Mouse (Mus musculus) natural killer cell, adult 2 months (primary cell): ENCODE measurements around the gene Tmem87a.
A peak's percentile ranks its signal among the peaks of the same experiment; 100 is the strongest.

Source experiments
- DNase-seq, 2 experiments: peaks; one replicate each; pipeline ENCODE4 v3.0.0; 2022; ENCODE audit warnings: low spot score in 2 of 2

Gene Tmem87a

GRCm38 (mm10) chr2:120403986-120404822 is at the start of gene Tmem87a:
Gene Tmem87a, minus strand, starts transcription at chr2:120404113.
- peak; percentile 93 for DNase-seq

- no peak for DNase-seq
Measured at GRCm38 (mm10) chr2:120452600-120452999, 48.7 kb upstream of the Tmem87a start.

- DNase-seq = no peak
Measured at GRCm38 (mm10) chr2:120450724-120451123, 46.8 kb upstream of the Tmem87a start.

GRCm38 (mm10) chr2:120447306-120447705 is 43.4 kb upstream of the Tmem87a start:
- DNase-seq = no peak

DNA sequence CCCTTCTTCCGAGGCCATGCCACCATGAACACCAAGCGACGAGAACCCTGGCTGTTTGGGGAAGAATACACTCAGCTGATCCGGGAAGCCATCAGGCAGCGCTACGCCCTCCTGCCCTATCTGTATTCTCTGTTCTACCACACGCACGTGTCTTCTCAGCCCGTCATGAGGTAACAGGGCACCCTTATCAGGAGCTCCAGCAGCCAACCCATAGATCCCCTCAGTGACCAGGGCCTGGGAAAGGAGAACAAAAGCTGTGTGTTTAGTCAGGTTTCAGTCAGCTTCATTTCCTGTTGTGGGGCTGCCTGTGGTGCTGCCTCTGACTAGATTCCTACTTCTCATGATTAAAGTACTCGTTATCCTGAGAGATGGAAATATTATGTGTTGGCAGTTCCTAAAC is 42.5 kb upstream of the Tmem87a start:
- DNase-seq = no peak

DNA sequence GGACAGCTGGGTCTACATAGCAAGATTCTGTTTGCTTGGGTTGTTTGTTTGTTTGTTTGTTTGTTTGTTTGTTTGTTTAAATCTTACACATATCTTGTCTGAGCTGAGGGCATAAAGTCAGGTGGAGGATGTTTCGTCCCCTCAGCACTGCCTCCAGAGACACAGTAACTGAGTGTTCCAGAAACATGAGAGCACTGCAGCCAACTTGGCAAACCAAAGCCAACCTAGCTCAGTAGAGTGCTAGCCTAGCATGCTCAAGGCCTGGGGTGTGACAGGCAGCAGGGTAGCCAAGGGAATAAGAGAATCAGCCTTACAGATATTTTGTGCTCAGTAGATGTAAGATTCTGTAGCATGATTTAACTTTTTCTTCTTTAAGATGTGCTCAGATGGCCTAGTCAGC is 40.6 kb upstream of the Tmem87a start:
- DNase-seq = no peak

DNA sequence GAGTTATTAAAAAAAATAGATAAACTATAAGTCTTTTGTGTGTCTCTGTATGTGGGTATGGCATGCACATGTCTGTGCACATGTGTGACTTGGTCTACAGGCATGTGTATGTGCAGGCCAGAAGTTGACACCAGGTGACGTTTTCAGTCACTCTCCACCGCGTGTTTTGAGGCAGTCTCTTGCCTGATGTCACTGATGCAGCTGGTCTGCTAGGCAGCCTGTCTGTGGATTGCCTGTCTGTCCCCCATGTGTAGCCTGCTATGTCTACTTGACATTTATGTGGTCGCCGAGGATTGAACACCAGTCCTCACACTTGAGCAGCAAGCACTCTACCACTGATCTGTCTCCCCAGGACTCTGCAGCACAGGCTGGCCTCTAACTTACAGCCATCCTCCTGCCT is 20.5 kb upstream of the Tmem87a start:
- no peak for DNase-seq

DNA sequence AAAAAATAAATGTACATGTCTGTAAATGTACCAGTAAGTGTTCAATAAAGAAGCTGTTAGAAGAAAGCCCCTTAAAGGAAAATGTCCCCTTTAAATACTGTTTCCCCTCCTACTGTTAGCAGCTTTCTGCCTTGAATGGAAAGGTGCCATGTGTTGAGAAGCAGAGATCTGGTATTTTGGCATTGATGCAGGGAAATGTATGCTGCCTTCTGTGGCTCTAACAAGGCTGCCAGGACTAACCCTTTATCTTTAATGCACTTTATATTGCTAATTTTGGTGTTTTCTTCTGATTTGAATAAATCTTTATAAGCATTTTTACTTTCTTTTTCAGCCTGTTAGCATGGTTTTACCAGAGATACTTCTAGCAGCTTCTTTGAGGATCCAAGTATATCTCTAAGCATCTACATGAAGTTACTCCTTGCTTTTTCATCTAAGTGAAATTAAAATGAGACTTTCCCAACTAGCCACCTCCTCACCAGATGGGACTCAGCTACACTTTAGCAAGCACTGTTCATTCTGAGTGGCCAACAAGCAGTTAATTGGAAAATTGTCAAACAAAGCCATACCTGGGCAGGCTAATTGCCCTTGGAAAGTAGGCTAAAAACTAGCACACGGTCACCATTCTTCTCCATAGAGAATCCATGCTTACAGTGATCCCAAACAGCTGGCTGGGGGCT is 11.0 kb upstream of the Tmem87a start:
- DNase-seq = no peak

GRCm38 (mm10) chr2:120414113-120414512 is 10.2 kb upstream of the Tmem87a start:
- DNase-seq = no peak

DNA sequence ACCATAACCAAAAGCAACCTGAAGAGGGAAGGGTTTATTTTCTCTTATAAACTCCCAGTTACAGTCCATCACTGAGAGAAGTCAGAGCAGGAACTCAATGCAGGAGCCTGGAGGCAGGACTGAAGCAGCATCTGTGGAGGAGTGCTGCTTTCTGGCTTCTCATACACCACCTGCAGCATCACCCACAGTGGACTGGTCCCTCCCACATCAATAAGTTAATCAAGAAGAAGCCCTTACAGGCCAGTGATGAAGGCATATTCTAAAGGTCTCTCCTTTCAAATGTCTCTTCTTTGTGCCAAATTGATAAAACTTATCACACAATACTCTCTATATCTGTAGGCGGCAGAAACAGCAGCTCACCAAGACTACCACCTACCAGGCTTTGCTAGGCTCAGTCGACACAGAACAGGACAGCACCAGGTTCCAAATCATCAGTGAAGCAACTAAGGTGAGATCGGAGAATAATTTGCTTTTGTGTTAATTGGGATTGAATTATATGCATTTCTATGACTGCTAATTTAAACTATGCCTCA is 7.2 kb upstream of the Tmem87a start:
- DNase-seq = no peak

GRCm38 (mm10) chr2:120404823-120405765 is 1.2 kb upstream of the Tmem87a start:
- no peak for DNase-seq

DNA sequence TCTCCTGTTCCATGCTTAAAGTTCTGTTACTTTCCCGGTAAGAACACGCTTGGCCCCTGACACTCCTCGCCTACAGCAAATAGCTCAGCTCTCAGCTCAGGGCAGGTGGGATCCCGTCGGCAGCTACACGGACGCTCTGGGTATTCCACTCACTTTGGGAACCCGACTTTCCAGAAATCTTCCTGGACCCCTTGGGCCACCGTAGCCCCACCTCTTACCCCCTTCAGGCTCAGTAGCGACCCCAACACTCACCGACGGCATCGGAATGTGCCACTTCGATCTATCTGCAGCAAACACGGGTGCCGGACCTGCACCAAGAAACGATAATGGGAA is 294 bp downstream of the Tmem87a start, which contains the start of gene Ganc:
TSS of gene Ganc (plus strand) at position 244 of the 333 bp plus-strand sequence.
- DNase-seq = no peak

- DNase-seq = no peak
Measured at GRCm38 (mm10) chr2:120402813-120403212, 1.1 kb downstream of the Tmem87a start.

GRCm38 (mm10) chr2:120397951-120398350 is 6.0 kb downstream of the Tmem87a start:
- DNase-seq = no peak

GRCm38 (mm10) chr2:120392406-120392805 is 11.5 kb downstream of the Tmem87a start:
- DNase-seq = no peak

DNA sequence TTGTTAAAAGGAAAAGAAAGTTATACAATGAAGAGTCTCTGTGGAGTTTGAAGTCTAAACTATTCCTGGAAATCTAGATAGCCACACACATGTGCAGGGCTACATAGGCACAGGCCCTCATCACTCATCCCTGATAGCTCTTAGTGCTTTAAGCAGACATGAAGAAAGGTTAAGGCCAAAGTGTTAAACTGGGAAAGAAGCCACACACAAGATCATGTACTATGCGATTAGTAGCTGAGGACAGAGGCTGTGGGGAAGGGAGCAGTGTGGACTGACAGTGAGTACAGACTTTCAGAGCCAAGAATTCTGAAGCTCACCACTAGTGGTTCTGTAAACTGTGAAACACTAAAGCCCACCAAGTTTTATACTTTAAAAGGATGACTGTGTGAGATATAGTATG is 13.0 kb downstream of the Tmem87a start:
- DNase-seq = no peak

DNA sequence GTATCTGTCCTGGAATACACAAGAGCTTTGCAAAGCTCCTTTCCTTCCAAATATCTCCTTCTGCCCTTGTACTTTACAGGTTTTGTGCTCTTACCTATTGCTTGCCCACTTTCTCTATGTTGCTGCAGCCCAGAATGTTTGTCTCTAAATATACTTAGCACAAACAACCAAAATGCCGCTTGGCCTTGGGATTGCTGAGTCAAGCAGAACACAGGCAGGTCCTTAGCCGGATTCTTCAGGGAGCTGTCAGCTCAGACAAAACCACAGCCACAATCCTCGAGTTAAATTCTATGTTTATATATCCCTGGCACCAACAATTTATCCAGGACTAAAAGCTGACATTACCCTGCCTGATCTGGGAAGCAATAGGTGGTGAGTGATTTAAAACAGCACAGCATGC is 14.5 kb downstream of the Tmem87a start:
- no peak for DNase-seq

- no peak for DNase-seq
Measured at GRCm38 (mm10) chr2:120387291-120387690, 16.6 kb downstream of the Tmem87a start.

DNA sequence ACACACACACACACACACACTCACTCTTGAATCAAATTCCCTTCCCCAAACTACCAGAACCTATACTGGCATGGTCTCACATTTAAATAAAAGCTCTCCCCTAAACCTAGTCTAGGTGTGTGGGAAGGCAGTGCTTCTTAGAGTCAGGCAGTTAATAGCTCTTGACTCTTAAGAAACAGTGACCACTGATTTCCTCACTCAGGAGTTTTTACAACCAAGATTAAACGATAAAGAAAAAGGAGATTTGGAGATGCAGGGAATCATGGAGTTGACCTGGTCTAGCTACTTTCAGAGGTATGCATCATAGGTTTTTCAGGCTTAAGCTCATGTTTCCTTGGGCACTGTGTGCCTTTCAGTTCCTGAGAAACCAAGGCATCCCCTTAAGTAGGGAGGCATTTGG is 17.6 kb downstream of the Tmem87a start:
- no peak for DNase-seq

GRCm38 (mm10) chr2:120373858-120374257 is 30.1 kb downstream of the Tmem87a start:
- no peak for DNase-seq

DNA sequence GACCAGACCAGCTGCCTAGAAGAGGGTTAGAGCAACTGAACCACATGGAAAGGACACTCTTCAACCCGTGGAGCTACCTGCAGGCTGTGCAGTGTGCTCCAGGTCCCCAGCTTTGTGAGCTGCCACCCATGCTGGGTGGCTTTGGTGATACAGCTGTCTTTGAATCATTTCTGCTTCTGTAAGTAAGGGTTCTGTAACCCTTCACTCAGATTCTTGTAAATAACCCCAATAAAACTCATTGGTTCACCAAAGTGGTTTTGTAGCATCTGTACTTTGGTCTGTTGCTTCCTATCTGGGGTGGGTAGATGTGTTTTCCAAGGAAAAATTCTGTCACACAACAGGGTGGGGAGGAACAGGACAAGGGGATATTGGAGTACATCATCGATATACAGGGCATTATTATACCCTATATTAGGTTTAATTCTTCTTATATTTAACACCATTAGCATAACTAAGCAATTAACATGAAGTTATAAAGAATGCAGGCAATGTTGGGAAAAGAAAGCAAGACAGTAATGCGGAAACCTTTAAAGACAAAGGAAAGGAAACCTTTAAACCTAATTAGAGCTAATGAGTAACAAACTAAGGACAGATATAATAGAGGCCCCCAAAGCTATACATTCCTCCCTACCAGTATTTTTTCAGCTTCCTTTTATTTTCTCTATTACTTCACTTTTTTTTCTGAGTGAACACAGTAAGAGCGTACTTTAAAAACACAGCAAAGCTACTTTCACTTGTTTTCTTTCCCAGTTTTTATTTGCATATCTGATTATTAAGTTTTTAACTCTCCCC is 36.3 kb downstream of the Tmem87a start:
- no peak for DNase-seq
